Mouse (Mus musculus): ENCODE measurements around the gene Gm15080. TPM values are rescaled to one million over a fixed set of nuclear protein-coding genes. Genes with fewer than 3 reads are reported as not detected.
"Not testable (repeated sequence)": the region's sequence is repeated elsewhere in the genome, so short reads cannot be mapped to it uniquely, and the experiment has no call there.

Gene Gm15080
- not detected for total RNA-seq (2021)

DNA sequence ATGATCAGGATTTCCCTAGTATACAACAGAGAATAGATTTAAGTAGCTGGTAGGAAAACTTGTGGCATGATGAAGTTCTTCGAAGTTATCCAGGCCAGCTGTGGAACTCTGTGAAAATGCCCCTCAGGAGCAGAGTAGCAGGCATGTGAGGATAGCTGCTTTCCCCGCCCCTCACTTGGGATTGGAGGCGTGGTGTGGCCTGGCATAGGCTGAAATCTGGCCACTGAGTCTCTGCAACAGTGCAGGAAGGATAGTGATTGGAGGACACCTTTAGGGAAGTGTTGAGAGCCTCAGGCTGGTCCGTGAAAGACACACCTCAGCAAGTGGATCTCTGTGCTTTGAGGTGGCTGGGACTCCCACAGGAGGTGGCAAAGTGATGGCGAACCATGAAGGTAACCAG, at the start of gene Gm15080:
Gene Gm15080 (plus strand): TSS at position 301 of the 400 bp plus-strand sequence.
- intact Hi-C loops (cut with DNase I); DNase-seq: not testable (repeated sequence)

Other genes starting within 250 kb of the Gm15080 start
- gene Gm15128, start 227.0 kb upstream of the Gm15080 start, total RNA-seq (2021), result not detected
- not detected for gene Gm15107, start 187.7 kb downstream of the Gm15080 start, total RNA-seq (2021)

Measured in left cerebral cortex, postnatal 4 days (tissue).